Mouse (Mus musculus) urinary bladder, postnatal 14 days (tissue): ENCODE data around the gene Atg5.

Source experiments
- DNase-seq: peaks from one replicate; pipeline ENCODE4 v3.0.0; 2021; ENCODE audit warnings: low spot score

Atg5 gene

GRCm38 (mm10) chr10:44390286-44390685, 122.1 kb downstream of the Atg5 start:
- DNase-seq: no peak

- DNase-seq: no peak
Observed at GRCm38 (mm10) chr10:44391509-44392290, 123.5 kb downstream of the Atg5 start.

- no peak for DNase-seq
Observed at GRCm38 (mm10) chr10:44392855-44393254, 124.7 kb downstream of the Atg5 start.

GRCm38 (mm10) chr10:44400119-44400518, 132.0 kb downstream of the Atg5 start:
- no peak for DNase-seq

- no peak for DNase-seq
Observed at GRCm38 (mm10) chr10:44400602-44401001, 132.4 kb downstream of the Atg5 start.

GRCm38 (mm10) chr10:44401600-44401999, 133.4 kb downstream of the Atg5 start:
- no peak for DNase-seq

- DNase-seq: no peak
Observed at GRCm38 (mm10) chr10:44403415-44403814, 135.3 kb downstream of the Atg5 start.

- no peak for DNase-seq
Observed at GRCm38 (mm10) chr10:44409054-44409453, 140.9 kb downstream of the Atg5 start.

- no peak for DNase-seq
Observed at GRCm38 (mm10) chr10:44409958-44410357, 141.8 kb downstream of the Atg5 start.
